Mouse (Mus musculus): Measurements from ENCODE around the gene U90926.

The U90926 gene

DNA sequence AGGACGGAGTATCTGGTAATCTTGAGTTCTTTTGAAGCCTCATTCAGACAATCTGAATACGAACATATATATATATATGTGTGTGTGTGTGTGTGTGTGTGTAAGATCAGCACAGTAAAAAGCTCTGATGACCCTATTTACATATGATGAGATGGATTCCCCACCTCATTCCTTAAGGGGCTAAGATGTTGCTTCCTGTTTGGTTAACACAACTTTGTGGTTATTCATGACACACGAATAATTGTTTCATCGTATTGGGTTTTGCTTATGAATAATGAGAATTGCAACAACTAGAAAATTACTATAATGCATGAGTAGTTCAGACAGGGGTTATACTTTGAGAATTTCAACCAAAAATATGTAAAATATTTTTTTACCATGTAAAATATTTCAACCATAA, at the start of gene U90926:
Gene U90926, minus strand, starts transcription at position 101 of the 400 bp plus-strand sequence.
- DNase-seq (ENCODE audit: extremely low spot score, low spot score): no peak

DNA sequence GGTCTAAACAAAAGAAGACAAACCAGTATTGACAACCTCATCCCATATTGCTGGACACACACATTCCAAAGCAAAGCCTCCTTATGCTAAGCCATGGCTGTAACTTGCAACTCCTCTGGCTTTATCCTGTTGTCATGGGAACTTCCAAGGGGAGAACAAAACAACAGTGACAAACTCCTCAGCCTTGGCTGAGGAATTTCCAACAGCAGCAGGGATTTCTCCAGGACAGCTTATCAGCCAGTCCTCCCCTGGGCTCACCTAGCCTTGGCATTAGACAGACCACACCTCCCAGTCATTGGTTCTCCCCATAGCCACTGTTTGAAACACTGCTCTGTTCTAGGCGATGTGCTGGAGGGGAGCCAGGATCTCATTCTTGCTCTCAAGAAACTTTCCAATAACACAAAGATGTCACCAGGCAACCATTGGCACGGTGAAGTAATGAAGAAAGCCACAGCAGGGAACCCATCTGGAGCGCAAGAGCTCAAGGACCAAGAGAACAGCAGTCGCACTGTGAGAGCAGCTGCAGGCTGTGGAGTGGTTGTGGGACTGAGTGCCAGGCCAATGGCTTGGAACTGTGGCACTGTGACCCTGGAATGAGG, 48.7 kb upstream of the U90926 start:
- no peak for DNase-seq (ENCODE audit: extremely low spot score, low spot score)

- DNase-seq (ENCODE audit: extremely low spot score, low spot score): no peak
Measured at GRCm38 (mm10) chr5:92262646-92263045, 47.4 kb upstream of the U90926 start.

DNA sequence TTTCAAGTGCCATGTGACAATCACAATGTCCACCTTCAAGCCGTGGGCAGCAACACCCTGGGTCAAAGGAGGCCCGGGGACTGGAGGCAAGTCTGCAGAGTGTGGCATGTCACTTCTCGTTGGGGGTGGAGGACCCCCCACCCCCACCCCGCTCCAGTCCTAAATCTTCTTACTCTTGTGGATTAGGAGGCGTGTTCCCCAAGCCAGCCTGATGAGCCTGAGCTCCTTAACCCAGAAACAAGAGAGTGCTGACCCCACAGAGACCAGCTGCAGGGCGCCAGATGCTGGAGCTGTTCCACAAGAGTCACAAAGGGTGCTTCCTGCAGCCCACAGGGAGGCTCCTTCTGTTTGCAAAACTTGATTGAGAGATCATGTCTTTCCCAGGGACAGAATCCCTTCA, 41.0 kb upstream of the U90926 start, which contains the start of gene Ppef2:
Gene Ppef2, minus strand, starts transcription at position 61 of the 400 bp plus-strand sequence.
- peak; percentile 28 for DNase-seq (ENCODE audit: extremely low spot score, low spot score)

DNA sequence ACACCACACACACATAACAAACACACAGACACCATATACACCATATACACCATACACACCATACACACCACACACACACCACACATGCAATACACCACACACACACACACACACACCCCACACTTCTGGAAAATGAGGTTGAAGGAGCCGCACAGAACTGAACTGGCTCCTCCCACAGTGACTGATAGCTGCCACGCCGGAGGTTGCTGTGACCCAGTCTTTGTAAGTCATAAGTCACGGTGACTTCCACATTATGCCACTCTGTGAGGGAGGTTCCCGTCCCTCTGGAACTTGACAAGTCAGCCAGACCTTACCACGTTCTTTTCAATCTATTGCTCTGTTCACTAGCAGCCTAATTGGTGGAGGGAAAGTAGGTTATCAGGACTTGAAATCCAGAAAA, 39.3 kb upstream of the U90926 start:
- DNase-seq (ENCODE audit: extremely low spot score, low spot score): no peak

DNA sequence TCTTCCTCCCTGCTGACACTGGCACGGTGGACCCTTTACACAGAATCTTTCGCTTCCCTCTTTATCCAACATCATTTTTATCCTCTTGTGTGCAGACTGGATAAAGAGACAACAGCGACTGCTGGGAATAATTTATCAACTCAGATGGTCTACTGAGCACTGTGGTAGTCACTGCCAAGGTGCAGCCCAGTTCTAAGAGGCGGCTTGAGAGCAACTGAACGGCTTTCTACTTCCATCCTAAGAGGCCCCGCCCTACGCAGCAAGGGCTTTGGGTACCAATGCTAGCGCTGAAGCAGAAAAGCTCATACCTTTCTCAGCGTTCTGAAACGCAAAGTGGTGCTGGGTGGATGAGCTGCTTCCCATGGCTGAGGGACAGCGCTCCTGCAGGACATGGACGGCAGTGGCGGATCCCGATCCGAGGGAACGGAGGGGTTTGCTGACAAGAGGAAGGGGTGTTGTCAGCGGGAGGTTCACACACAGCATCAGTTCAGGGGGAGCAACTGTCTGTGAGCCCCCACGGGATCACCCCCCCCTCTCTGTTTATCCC, 37.7 kb upstream of the U90926 start:
- peak; percentile 30 for DNase-seq (ENCODE audit: extremely low spot score, low spot score)

- no peak for DNase-seq (ENCODE audit: extremely low spot score, low spot score)
Measured at GRCm38 (mm10) chr5:92252031-92252430, 36.8 kb upstream of the U90926 start.

GRCm38 (mm10) chr5:92248614-92249013, 33.4 kb upstream of the U90926 start:
- no peak for DNase-seq (ENCODE audit: extremely low spot score, low spot score)

GRCm38 (mm10) chr5:92245483-92245882, 30.3 kb upstream of the U90926 start:
- DNase-seq (ENCODE audit: extremely low spot score, low spot score): no peak

DNA sequence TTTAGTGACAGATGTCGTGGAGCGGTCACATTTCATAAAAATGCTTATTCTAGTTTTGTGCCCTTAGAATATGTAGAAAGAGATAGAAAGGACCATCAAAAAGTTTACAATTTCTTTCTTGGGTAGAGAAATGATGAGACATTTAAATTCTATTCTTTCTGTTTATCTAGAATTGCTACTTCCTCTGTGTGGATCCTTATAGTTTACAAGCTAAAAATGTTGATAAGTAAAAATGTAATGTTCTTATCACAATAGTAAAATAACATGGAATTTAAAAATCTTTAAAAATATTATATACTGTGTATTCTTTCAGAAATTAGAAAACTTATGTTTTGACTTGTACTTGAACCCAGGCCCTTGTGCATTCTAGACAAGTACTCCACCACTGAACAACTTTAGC, 29.7 kb upstream of the U90926 start:
- no peak for DNase-seq (ENCODE audit: extremely low spot score, low spot score)

- DNase-seq (ENCODE audit: extremely low spot score, low spot score): no peak
Measured at GRCm38 (mm10) chr5:92240769-92241168, 25.6 kb upstream of the U90926 start.

DNA sequence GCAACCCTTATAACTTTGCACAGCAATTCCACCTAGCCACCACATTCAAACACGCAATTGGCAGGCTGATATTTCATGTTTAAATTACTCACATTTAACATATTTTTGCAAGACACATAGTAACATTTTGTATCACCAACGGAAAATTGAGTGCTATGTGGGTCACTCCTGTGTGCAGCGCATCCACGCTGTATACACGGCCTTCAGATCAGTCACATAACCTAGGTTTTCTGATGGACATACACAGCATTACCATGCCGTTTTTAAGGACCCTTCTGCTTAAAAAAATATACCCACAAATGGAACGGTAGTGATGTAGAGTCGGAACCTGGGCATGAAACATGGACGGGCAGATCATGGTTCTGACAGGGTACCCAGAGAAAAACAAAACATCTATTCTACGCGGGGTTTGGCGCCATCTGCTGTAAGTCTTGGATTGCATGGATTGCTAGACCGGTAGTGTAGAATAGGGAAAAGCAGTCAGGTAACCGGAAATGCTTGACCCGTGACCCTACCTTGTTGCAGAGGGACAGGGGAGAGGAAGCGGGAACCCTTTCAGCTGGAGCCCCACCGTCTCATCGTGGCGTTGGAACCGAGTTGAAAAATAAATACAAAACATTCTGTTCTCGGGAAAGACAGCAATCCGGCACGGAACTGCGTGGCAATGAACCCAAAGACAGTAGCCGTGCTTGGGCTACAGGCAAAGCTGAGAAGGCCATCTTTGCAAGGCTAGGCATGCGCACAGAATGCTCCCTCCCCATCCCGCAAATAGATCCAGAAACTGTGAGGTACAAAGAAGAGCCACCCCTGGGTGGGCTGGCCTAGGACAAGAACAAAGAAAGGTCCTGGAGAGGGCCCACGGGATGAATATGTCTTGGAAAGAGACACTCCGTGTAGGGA, 24.4 kb upstream of the U90926 start:
- DNase-seq (ENCODE audit: extremely low spot score, low spot score): peak; percentile 60

DNA sequence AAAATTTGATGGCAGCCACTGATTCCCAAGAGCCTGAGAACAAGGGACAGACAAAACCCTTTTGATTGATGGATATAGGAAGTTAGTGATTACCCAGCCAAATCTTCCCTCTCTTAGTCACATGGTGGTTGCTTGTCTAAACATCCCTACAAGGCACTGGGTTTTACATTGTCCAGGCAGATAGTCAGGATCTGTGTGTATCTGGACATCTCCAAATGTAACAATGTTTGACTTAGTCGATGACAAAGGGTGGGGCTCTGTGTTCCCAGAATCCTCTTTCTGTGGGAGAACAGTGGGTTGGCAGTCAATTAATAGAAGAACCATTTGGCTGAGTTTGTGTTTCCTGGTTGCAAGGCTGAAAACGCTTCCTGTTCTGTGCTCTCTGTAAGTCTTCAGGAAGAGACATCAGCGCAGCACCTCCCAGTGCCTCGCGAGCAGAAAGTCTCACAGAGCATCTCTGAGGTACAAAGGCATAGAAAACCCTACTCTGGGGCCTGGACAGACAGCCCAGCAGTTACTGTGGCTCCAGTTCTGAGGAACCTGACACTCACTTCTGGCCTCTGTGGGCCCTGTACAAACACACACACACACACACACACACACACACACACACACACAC, 19.8 kb upstream of the U90926 start:
- no peak for DNase-seq (ENCODE audit: extremely low spot score, low spot score)

DNA sequence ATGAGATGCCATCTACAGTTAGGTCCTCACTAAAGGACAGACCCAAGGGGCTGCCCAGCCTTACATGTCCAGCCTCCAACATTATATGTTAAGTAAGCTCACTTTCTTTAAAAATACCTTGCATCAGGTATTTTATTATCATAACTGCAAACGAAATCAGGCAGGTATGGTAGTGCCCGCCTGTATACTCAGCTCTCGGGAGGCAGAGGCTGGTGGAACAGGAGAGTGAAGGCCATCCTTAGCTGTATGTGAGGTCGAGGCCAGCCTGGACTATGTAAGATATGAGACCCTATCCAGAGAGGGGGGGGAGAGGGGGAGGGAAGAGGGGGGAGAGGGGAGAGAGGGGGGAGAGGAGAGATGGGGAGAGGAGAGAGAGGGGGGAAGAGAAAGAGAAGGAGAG, 18.2 kb upstream of the U90926 start:
- DNase-seq (ENCODE audit: extremely low spot score, low spot score): no peak

DNA sequence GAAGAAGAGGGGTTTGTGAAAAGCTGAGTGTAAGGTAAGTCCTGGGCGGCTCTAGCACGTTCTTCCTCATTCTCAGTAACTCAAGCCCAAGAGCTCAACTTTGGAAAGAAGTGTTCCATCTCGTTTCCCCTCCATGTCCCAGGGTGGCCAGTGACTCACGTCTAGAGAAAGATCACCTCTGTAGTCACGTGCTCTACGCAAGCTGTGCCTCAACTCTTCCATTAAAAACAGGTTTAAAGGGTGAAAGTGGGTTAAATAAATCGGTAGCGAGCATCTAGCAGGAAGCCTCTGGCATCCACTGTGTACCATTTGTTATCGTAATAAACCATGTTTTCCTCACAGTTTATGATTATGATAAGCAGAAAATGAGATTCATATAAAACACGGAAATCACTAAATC, 16.6 kb upstream of the U90926 start:
- DNase-seq (ENCODE audit: extremely low spot score, low spot score): no peak

GRCm38 (mm10) chr5:92230306-92230705, 15.1 kb upstream of the U90926 start:
- no peak for DNase-seq (ENCODE audit: extremely low spot score, low spot score)

DNA sequence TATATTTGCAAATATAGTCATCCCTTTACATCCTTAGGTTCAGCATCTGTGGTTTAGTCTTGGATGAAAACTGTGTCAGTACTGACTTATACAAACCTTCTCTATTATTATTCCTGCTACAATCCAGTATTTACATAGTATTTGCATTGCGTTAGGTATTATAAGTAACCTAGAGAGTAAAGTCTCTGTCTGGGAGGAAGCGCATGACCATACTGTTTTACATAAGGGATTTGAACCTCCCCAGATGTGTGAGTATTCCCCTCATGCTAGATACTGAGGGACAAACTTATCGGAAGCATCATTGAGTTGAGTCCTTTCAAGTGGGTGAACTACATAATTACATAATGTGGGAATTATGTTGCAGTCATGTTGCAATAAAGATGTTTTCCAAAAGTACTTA, 14.3 kb upstream of the U90926 start:
- no peak for DNase-seq (ENCODE audit: extremely low spot score, low spot score)

- no peak for DNase-seq (ENCODE audit: extremely low spot score, low spot score)
Measured at GRCm38 (mm10) chr5:92228776-92229175, 13.6 kb upstream of the U90926 start.

DNA sequence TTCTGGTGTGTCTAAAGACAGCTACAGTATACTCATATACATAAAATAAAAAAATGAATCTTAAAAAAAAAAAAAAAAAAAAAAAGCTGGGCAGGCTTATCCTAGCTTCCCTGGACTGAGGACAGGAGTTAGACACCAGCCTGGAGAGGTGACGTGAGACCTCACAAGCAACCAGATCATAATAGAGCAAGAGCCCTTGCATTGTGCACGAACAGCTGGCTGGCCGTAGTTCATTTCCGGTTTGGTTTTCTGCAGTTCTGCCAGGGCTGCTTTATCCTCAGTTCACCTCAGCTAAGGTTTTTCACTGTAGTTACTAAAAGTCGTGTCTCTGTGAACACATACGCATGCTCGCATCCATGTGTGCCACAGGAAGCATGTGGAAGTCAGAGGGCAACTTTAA, 12.6 kb upstream of the U90926 start:
- no peak for DNase-seq (ENCODE audit: extremely low spot score, low spot score)

DNA sequence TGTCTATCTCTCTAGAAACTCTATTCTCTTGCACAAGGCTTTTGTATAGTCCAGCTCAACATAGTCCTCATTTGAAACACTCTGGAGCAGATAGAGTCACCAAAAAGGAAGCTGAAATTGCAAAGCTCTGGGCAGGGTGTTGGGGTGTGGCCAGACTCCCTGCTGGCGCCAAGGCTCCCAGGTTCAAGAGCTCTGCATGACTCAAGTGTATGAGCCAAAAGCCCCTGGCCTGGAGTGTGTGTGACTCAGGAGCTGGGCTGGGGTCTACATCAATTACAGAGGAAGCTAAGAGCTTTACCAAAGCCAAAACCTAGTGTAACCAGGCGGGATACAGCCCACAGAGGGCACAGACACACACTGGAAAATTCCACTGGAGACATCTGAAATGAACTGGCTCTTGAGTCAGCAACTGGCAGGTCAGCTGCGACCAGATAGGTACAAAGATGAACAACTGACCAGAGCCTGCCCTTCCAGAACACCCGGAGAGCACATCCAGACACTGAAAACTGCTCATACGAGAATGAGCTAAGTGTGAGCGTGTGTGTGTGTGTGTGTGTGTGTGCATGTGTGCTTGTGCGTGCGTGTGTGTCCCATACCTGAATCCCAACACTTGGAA, 5.2 kb upstream of the U90926 start:
- DNase-seq (ENCODE audit: extremely low spot score, low spot score): no peak

GRCm38 (mm10) chr5:92219826-92220225, 4.6 kb upstream of the U90926 start:
- DNase-seq (ENCODE audit: extremely low spot score, low spot score): no peak

All from neural tube, embryonic 10.5 days (tissue).